Mouse (Mus musculus) ES-E14 (cell line): ENCODE results near the gene Sapcd2.

Source experiments
- CHD2 ChIP-seq: IDR thresholded peaks from 2 replicates; pipeline ENCODE4 v1.6.1; 2014; ENCODE audit warnings: mild to moderate bottlenecking, low read depth, low read length, inconsistent platforms
- HCFC1 ChIP-seq: IDR thresholded peaks from 2 replicates; pipeline ENCODE4 v1.6.1; 2012; ENCODE audit warnings: low read length, inconsistent platforms, borderline replicate concordance; ENCODE audit not compliant: insufficient read depth
- MAFK ChIP-seq: IDR thresholded peaks from 2 replicates; pipeline ENCODE4 v1.6.1; 2014; ENCODE audit warnings: mild to moderate bottlenecking, low read depth, low read length, inconsistent platforms; ENCODE audit not compliant: insufficient read depth
- ZC3H11A ChIP-seq: IDR thresholded peaks from 2 replicates; pipeline ENCODE4 v1.6.1; 2012; ENCODE audit warnings: low read depth, mild to moderate bottlenecking, inconsistent platforms, low read length, borderline replicate concordance

DNA sequence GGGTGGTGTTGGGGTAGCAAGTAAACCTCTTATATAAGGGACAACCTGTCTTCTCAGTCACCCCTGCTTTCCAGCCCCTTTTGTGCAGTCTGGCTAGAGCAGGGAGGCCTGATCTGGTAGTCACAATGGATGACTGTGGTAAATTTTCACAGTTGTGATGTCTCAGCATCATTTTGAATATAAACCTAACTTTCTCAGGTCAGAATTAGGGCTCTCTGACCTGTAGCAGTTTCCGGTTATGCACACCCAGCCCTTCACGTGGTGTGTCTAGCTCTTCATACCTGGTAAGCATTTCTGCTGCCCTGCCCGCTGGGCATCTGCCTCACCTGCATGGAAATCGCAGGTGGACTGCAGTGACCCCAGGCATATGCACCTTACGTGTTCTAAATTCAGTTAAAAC is 55.1 kb downstream of the Sapcd2 start:
- TF ChIP-seq CHD2 (no peak), HCFC1 (no peak), ZC3H11A (no peak), MAFK (no peak)
